Mouse (Mus musculus): ENCODE measurements around the gene Ccdc88a.

Gene Ccdc88a

DNA sequence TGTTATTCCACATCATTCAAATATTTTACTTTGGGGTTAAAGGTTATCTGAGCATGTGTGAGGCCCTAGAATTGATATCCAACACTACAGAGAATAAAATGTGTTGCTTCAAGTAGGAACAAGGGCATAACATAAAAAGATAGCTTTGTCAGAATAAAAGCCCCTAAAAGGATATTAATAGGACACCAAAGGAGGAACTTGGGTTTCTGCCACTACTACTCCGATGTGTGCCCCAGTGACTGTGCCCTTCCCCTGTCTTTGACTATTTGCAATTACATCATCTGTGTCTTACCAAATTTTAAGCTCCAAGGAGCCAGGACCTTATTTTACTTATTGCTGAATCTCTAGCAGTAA lies 175.9 kb downstream of the Ccdc88a start:
- WGBS, result 64% methylated on average over 1 of the region's 1 CpGs
